Mouse (Mus musculus): ENCODE measurements around the gene Mup6.
"Not testable (repeated sequence)": the region's sequence is repeated elsewhere in the genome, so short reads cannot be mapped to it uniquely, and the experiment has no call there.

Mup6 gene

GRCm38 (mm10) chr4:59963405-59964344, at the start of gene Mup6:
Gene Mup6, plus strand, starts transcription at chr4:59964294.
- CTCF ChIA-PET, result no interaction called here
- POLR2A ChIA-PET, result interaction anchor here in 3 of 4 experiments (0.7 to 1.6 kb wide), 5 partner anchors 9 to 338 kb away, joined by 3 to 5 read pairs (median 3); partner anchors contain the start of genes E130308A19Rik (in 1 of the 3) and Snx30 (in 1 of the 3)

GRCm38 (mm10) chr4:59914608-59915403, 49.3 kb upstream of the Mup6 start, which contains the start of gene Slc46a2:
Gene Slc46a2, minus strand, starts transcription at chr4:59915056.
- CTCF ChIA-PET, result interaction anchor here in 3 of 4 experiments (0.6 to 1.5 kb wide), 5 partner anchors 44 to 155 kb away, joined by 3 to 6 read pairs (median 5); no protein-coding TSS in a partner anchor
- POLR2A ChIA-PET, result interaction anchor here (0.5 to 1.5 kb wide), 11 partner anchors 13 to 333 kb away, joined by 3 to 6 read pairs (median 4); partner anchors contain the start of genes Snx30 (in 2 of the 4) and Hsdl2 (in 1 of the 4)

DNA sequence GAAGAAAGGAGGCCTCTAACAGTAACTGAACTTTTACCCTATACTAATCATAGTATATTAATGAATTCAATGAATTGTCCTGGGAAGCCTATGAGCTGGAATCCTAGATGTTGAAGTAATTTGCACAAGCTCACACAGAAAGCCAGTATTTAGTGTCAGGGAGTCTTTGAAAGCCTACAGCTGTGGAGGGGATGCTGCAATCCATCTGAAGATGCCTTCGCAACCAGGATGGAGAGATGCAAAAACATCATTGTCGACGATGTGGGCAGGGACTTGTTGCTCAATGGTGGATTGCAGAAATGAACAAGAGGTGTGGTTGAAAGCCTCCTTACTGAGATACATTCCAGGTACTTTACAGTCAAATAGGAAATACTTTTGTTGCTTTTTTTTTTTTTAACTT, 46.1 kb upstream of the Mup6 start:
- ChIA-PET CTCF (interaction anchor here in 1 of 4 experiments (1.1 kb wide), 1 partner anchor 10 kb away, joined by 5 read pairs; no protein-coding TSS in a partner anchor), POLR2A (no interaction called here)

DNA sequence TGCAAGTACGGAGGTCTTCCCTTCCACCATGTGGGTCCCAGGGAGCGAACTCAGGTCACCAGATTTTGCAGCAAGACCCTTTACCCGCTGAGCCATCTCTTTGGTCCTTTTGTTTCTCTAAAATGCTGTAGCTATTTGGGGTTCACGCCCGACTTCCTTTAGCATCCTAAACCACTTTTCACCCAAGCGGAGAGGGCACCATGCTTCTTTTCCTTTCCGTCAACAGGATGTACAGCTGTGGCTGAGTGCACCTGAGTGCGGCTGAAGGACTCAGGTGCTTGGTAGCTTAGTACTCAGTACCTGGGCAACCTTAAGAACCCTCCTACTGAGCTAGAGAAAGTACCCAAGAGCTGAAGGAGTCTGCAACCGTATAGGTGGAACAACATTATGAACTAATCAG, 39.0 kb upstream of the Mup6 start:
- CTCF ChIA-PET, result interaction anchor here in 1 of 4 experiments (1.4 to 1.6 kb wide), 2 partner anchors 54 to 138 kb away, joined by 4 to 6 read pairs; no protein-coding TSS in a partner anchor
- POLR2A ChIA-PET, result interaction anchor here in 2 of 4 experiments (0.6 to 1.3 kb wide), 3 partner anchors 58 to 168 kb away, joined by 3 to 4 read pairs (median 3); no protein-coding TSS in a partner anchor

DNA sequence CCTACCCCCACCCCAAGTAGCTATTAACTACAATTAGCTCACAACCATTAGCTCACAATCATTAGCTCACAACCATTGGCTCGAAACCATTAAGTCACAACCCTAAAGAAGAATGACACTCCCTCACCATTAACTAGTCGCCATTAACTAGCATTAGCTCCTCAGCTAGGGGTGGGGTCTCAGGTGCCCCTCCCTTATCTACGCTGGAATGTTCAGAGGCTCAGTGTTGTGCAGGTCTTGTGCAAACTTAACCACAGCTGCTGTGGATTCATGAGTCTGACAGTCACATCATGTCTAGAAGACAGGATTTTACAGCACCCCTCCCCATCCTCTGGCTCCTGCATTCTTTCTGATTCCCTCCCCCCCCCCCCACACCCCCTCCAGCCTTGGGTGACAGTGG, 36.4 kb upstream of the Mup6 start:
- POLR2A ChIA-PET, result interaction anchor here in 3 of 4 experiments (0.5 to 1.4 kb wide), 9 partner anchors 13 to 301 kb away, joined by 3 to 5 read pairs (median 3); partner anchors contain the start of genes Inip (in 1 of the 3), Slc46a2 (in 1 of the 3) and Snx30 (in 1 of the 3)
- CTCF ChIA-PET, result interaction anchor here (0.5 to 1.9 kb wide), 34 partner anchors 10 to 925 kb away, joined by 3 to 26 read pairs (median 4); partner anchors contain the start of genes Hsdl2 (in 1 of the 4) and Snx30 (in 1 of the 4)

GRCm38 (mm10) chr4:59928347-59928746, 35.7 kb upstream of the Mup6 start:
- POLR2A ChIA-PET, result interaction anchor here in 3 of 4 experiments (0.6 to 1.1 kb wide), 8 partner anchors 13 to 478 kb away, joined by 3 to 5 read pairs (median 3); partner anchors contain the start of genes Inip (in 1 of the 3) and Slc46a2 (in 1 of the 3)
- CTCF ChIA-PET, result interaction anchor here (0.5 to 1.9 kb wide), 51 partner anchors 11 to 924 kb away, joined by 3 to 26 read pairs (median 4); partner anchors contain the start of genes Hsdl2 (in 1 of the 4) and Snx30 (in 1 of the 4)

GRCm38 (mm10) chr4:59932505-59933281, 31.4 kb upstream of the Mup6 start:
- ChIA-PET CTCF (interaction anchor here in 2 of 4 experiments (0.5 to 1.0 kb wide), 5 partner anchors 11 to 572 kb away, joined by 3 to 4 read pairs (median 3); no protein-coding TSS in a partner anchor), POLR2A (interaction anchor here in 1 of 4 experiments (0.7 kb wide), 1 partner anchor 561 kb away, joined by 3 read pairs; no protein-coding TSS in a partner anchor)

DNA sequence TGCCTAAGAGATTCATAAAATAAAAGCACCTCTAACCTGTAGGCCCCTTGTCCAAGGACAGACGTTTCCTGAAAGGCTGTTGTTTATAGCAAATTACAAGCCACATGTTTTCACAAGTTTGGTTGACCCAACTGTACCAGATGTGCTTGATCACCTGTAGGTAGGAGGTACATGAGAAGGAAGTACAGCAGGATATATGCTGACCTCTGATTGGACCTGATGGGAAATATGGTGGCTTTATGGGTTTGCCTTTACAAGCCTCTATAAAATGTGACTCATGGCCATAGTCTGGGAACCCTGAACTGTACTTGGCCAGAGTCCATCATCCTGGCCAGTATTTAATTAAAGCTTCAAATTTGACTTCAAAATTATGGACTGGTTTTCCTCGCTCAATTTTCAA, 26.6 kb upstream of the Mup6 start:
- ChIA-PET POLR2A (no interaction called here), CTCF (no interaction called here)

DNA sequence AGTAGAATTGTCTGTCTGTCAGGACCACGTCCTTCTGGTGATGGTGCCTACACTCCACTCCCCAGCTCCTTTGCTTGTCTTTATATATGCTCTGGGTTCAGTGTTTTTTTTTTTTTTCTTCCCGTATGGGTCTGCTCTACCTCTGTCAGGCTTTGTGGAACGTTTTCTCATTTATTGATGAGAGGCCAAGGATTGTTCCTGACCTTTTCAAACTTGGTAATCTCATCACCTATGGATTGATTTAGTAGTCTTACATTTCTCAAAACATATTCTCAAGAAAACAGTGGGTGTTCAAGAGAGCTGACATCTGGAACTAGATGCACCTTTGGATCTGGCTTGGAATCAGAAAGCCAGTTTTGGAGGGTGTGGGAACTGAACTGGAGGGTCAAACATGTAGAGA, 3.5 kb upstream of the Mup6 start, which contains the start of gene Mup4:
Mup4 (minus strand) TSS at position 101 of the 400 bp plus-strand sequence.
- POLR2A ChIA-PET, result no interaction called here
- CTCF ChIA-PET, result no interaction called here

DNA sequence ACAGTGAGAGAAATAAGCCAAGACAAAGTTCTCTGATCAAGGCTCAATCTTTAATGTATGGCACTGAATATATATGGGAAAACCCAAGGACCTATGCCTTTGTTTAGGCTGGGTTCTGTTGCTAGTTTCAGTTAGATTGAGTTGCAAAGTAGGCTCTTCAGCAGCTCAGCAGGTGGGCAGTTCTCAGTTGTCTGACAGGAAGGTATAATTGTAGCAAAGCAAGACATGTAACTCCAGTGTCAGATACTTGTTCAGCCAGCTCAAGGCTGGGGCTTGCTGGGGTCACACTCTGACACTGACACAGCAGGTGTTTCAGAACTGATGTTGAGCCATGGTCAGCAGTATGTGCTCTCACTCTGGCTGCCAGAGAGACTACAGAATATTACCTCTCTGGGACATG, 33.8 kb downstream of the Mup6 start:
- CTCF ChIA-PET, result not testable (repeated sequence)
- POLR2A ChIA-PET, result interaction anchor here in 1 of 4 experiments (0.7 kb wide), 1 partner anchor 35 kb away, joined by 3 read pairs; no protein-coding TSS in a partner anchor

- POLR2A ChIA-PET, CTCF ChIA-PET: not testable (repeated sequence)
Measured at GRCm38 (mm10) chr4:60020141-60020540, 56.0 kb downstream of the Mup6 start.

DNA sequence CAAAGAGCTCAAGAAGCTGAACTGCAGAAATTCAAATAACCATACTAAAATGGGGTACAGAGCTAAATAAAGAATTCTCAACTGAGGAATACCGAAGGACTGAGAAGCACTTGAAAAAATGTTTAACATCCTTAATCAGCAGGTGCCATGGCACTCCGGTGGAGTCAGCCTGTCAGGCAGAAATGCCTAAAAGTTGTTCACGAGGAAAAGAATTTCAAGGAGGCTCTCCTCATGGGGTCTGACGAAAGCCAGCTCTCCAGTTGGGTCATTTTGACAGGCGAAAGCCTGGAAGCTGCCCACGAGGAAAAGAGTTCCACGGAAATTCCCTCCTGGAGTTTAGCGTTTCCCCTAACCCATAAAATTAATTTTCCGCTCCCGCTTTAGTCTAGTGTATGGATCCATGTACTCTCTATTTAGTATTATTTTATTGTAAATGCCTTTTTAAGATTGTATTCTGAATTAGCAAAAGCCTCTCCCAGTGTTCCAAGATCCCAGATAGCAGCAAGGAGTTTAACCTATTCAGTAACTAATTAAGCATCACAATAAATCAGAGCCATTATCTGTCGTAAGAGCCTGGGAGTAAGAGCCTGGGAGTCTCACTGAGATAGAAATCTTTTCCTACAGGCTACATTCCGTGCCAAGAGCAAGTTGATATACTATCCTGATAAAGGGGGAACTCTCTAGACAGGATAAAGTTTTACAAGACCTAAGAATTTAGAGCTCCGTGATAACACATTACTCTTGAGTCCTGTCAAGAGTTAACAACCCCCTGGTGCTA, 65.4 kb downstream of the Mup6 start:
- POLR2A ChIA-PET, result not testable (repeated sequence)

More for the DNA sequence above, 65.4 kb downstream of the Mup6 start:
- CTCF ChIA-PET, result not testable (repeated sequence)

Measured in embryonic stem cell, embryonic (primary cell).